Mouse (Mus musculus) thymus, adult 18-20 months (tissue): ENCODE data around the gene Cfap97d1.
A peak's percentile ranks its signal among the peaks of the same experiment; 100 is the strongest.

ENCODE experiments used
- DNase-seq, 2 experiments: peaks; one replicate each; pipeline ENCODE4 v3.0.0; 2022; ENCODE audit warnings: mixed read lengths in 2 of 2

Gene Cfap97d1

DNA sequence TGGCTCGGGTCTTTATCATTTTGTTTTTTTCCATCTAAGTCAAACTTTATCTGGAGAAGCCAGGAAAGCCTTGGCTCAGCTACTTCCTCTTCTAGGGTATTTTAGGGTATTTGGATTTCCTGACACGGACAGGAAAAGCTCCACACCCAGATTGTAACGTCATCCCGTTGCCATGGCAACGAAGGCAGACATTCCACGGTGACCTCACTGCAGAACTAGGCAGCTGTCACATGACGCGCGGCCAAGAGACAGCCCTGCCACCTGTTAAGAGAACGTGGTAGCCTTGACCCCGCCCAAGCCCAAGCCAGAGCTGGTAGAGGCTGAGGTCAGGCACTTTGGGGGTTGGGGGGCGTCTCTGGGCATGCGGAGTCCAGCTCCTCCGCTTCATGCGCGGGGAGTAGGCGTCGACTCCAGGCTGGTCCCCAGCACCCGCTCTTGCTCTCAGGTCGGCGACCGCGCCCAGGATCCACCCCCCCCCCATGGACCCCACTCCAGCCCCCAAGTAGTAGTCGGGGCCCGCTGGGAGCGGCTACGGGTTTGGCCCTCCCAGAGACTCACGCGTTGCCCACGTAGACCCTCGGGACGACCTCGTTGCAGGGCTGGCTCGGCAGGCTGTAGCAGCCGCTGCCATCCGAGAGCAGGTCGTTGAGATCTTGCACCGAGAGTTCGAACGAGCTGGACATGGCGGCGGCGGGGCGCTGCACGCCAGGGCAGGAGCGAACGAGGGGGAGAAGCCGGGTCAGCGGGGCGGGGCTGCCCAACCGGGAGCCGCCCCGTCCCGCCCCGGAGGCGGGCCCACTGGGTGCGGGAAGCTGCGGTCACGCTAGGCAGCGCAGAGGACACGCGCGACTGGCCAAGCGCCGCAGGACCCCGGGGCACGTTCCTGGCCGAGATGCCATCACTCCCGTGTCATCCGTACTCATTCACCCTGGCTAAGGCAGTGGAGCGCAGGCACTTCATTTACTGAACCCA is at the start of gene Cfap97d1:
Gene Cfap97d1, plus strand, starts transcription at position 226 of the 972 bp plus-strand sequence.
- peak; percentile 38 to 52 for DNase-seq

DNA sequence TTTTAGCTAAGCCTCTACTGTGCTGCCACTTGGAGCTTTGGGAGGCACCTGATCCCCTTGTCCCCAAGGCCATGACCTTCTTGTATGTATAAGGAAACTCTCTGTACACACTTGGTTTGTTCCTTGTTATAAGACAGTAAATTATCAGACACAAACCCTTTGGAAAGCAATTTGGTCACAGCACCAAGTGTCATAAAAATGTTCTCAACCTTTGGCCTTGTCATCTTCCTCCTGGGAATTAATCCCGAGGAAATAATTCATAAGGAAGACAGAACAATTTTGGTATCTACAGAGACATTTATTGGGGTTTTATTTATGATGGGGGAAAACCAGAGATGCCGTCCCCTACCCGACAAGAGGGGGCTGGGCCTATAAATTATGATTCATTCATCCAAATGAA is 48.3 kb upstream of the Cfap97d1 start:
- no peak for DNase-seq

DNA sequence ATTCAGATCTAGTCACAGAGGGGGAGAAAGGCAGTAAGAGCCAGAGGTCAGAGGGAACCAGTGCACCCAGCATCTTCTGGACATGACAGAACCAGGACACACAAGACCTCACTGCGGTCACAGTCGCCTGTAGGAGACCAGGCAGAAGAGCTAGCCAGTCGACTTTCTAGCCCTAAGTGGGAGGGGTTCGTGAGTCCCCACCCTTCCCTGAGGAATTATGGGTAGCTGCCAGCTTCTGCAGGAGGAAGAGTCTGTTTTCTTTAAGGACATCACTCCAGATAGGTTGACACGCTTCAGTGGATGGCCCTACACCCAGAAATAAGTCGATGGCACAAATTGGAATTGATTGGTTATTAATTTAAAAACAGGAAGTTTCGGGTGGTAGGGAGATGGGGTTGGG is 47.7 kb upstream of the Cfap97d1 start:
- DNase-seq = no peak

DNA sequence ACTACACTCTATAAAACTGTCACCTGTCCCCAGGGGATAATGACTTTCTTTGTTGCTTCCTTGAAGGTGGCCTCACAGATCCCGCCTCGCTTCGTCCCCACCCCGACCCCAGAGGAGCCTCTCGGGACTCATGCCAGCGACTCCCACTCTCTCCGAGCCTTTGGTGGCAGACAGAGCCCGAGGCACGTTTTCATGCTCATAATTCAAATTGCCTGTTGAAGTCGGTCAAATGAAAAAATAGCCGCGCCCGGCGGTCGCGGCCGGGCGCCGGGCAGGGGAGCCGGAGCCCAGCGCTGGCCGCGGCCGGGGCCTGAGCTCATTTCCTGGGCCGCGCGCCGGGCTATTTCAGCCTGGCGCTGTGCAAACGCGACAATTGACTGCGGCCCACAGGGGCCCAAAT is 47.0 kb upstream of the Cfap97d1 start:
- DNase-seq = no peak

DNA sequence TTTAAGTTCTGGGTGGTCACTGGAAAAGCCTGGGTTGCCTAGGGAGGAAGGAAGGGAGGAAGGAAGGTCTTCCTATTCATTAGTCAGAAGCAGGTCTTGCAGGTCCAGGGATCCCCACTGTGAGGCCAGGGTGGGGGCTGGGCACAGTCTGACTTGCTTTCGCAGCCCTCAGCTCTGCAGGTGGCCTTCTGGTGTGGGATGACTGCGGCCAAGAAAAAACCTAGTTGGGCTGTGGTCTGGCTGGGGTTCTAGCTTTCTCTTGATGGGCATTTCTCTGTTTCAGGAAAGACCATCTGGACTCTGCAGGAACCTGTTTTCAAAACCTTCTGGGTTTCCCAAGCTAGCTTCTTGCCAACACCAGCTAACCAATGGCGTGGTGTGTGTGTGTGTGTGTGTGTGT is 41.0 kb upstream of the Cfap97d1 start:
- DNase-seq = no peak

DNA sequence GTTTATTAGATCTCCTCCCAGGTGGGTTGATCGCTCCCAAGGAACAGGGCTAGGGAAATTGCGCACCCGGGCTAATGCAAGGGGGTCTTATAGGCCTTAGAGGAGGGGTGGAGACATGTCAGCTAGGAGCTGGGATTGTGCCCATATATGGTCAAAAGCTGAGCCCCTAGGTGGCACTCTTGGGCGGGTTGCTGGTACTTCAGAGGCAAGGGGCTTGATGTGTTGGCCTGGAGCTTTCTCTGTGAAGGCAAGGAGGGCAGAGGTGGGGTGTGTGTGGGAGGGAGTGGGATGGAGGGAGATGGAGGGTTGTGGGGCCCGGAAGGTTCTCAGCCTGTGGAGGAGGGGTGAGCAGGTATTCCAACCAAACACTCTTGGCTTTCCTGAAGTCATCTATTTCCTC is 37.6 kb upstream of the Cfap97d1 start:
- DNase-seq = no peak

DNA sequence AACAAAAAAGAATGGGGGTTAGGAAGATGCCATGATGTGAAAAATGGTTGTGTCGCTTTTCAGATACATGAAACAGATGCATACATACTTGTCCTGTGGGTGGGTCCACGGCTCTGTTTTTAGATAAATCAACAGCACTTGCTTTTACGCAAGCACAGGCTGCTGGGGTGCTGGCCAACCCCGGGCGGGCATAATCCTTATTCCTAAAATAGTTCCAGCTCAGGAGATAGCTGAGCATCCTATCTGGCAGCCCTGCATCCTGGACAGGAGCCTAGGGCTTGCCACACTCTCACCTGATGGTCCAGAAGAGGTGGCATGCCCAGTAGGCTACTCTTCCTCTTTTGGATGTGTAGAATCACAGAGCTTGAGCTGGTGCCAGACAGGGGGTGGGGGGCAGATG is 34.1 kb upstream of the Cfap97d1 start:
- DNase-seq = no peak

DNA sequence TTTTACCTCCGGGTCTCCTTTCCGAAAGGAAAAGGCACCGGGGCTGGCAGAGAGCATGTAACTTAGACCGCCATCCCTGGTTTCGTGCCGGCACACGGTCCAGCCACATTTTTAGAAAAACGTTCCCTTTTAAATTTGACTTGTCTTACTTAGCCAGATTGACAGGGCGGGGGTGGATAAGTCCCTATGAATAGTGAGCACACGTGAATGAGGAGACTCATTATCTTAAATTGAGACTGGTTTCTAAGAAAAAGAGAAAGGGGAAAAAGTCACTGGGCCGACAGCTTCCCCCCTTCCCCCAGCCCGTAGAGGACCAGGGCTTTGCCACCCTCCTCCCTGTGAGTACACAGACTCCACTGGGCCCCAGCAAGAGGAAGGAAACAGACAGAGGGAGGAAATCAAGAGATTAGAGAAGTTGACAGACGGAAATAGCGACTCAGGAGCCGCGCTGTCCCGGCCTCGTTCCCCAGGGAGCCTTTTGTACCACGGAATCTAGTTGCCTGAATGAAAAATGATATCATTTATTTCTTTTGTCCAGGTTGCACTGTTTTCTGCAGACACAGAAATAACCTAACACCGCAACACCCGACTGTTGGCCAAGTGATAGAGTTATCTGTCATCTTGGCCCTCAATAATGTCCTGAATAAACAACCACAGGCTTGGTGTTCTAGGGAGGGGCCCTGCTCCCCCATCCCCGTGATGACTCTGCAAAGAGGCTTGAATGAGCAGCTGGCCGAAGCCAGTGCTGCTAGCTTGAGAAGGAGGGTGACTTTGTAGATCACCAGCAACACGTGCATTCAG is 31.3 kb upstream of the Cfap97d1 start:
- DNase-seq = no peak

DNA sequence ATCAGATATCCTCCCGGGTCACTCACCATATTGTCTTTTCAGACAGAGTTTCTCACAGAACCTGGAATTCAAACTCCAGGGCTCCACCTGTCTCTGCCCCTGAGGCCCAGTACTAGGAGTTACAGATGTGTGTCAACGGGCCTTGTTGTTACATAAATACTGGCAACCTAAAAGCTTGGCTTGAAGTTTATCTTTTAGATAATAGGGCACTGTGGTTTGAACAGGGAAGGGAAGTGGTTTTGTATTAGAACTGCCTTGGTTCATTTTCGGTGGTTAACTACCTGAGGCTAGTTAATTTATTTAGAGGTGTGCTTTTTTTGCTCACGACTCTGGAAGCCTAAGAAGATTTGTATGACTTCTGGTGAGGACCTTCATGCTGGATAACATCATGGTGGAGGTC is 30.6 kb upstream of the Cfap97d1 start:
- no peak for DNase-seq

DNA sequence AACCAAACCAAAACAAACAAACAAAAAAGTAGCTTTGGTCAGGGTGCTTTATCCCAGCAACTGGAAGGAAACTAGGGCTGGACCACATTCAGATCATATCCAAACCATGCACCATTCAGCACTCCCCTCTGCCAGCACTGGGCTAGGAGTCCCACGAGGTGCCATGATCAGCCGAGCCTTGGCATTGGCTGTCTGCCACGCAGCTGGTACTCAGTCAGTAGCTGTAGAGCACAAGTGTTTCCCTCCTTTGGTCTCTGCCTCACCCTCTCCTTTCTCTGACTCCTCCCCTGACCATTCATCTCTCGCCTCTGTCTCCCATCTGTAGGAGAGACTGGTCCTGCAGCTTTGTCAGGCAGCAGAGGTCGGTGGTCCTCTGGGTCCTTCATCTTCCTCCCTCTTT is 26.6 kb upstream of the Cfap97d1 start:
- DNase-seq = no peak

DNA sequence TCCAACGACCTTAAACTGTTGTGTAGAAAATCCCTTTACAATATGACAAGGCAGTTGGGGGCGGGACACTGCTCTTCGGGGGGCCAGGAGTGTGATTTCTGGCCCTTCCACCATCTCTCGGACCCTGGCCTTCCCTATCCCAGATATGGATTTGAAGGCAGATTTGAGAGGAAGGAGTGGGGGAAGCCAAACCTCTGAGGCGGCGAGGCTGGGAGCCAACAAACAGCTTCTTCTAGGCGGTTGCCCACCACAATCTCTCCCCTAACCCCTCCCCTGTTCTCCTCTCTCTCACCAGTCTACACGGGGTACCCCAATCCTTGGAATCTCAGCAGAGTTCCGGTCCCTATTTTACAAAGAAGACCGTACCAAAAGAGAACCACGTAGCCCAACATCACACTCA is 21.0 kb upstream of the Cfap97d1 start:
- DNase-seq = no peak

DNA sequence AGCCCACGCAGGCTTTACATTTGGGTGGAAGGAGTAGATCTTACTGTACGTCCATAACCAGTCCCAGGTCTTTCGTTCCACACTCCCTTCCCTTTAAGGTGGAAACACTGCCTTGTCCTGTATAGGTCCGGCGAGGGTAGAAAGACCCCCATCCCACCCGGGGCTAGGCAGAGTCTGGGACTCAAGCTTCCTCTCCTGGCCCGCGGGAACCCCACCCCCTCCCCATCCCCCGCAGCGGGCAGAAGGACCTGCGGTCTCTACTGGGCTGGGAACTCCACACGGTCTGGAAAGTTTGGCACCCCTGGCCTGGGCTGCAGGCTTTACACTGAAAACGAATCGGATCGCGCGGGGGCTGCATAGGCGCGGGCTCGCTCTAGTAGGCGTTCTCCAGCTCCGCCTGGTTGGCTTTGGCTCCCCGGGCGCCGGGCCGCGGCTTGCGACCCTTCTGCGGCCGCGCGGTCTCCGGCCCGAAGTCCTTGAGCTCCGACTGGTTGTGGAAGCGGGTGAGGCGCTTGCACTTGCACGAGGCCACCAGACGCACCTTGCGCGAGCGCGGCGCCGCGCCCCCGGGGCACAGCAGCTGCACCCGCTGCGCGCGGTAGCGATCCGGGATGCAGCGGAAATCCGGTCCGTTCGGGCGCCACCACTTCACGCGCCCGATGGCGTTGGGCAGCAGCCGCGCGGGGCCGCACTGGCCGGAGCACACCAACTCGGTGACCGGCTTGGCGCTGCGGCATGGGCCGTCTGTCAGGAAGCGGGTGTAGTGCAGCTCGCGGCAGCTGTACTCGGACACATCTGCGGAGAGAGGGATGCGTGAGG is 20.4 kb upstream of the Cfap97d1 start:
- DNase-seq = no peak

DNA sequence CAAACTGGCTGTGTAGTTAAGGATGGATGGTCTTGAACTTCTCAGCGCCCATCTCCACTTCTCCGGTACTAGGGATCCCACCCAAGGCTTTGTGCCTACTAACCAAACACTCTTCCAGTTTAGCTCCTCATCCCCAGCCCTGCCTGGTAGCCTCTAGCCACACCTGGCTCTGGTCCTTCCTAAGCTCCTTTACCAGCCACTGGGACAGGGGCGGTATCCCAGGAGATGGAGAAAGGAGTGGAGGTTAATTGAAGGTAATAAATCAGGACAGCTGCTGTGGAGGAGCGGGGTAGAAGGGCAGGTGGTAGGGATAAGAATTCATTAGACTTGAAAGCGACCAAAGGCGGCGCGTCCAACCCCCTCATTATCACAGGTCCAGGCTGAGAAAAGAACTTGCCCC is 19.4 kb upstream of the Cfap97d1 start:
- DNase-seq = no peak

DNA sequence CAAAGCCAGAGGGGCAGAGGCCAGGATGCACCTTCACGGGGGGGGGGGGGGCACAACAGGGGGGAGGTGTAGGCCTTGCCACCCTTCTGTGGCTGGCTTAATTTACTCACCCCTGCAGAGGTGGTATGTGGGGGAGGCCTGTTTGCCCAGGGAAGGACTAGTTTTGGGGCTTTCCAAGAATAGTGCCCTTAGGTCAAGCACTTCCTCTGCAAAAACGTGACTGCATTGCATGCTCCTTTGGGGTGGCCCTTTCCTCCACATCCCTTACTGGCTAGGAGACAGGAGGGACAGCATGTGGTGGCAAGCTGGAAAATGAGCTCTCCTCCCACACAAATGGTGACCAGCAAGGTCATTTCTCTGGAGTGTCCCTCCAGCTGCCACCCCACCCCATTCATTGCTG is 18.5 kb upstream of the Cfap97d1 start:
- no peak for DNase-seq

DNA sequence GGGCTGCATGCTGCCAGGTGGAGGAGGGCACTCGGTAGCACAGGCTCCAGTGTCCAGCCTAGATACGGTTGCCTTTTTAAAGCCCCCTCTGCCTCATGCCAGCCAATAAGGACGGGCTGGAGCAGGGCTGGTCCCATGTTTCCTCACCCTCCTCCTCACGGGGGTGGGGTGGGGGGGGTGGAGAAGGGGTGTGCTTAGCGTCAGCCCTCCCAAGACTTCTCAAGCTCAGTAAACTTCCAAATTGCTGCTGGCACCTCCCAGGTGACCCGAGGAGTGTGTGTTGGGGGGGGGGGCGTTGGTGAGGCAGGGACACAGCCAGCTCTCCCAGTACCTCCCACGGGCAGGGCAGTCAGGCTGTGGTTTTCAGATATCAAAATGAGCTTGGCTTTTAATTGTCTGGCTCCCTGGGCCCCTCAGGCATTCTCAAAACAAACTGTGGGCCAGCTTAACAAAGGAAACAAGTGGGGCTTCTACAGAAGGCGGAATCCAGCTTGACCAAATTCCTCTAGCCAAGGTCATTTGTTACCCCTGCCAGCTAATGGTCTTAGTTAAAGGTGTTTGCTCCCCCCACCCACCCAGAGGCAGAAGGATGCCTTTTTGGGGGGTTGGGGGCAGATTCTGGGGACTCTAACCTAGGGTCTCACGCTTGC is 17.0 kb upstream of the Cfap97d1 start, which contains the start of gene Sost:
Gene Sost, minus strand, starts transcription at position 51 of the 650 bp plus-strand sequence.
- no peak for DNase-seq

DNA sequence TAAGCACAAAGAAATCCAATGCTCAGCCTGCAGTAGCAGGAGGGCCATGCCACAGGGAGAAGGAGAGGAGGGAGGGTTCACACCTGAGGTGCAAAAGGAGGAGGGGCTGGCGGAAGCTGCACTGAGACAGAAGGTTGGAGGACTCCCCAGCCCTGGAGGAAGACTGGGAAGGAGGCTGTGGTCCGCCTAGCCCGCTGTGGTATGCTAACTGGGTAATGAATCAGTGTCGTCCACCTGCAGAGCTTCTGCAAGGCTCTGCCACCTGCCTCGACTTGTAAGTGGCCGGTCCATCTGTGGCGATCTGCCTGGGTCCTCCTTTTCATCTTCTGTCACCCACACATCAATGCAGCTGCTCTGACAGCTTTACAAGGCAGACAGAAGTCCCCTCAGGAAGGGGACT is 15.8 kb upstream of the Cfap97d1 start:
- no peak for DNase-seq

DNA sequence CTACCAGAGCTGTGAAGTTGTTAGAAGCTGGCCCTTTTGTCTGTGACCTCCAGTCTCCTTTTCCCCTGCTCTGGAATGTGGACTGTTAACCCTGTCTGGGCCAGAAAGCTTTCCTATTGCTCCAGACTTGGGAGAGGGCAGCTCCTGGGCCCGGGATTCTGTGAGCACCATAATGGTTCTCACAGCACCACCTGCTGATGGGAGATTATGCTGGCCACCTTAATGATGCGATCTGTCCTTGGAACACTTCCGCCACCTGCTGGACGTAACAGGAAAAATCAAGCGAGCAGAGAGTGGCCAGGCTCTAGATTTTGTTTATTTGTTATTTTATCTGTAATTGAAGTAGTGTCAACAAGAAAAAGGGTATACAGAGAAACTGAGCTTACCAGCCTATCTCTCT is 15.3 kb upstream of the Cfap97d1 start:
- peak; percentile 10 to 20 for DNase-seq

DNA sequence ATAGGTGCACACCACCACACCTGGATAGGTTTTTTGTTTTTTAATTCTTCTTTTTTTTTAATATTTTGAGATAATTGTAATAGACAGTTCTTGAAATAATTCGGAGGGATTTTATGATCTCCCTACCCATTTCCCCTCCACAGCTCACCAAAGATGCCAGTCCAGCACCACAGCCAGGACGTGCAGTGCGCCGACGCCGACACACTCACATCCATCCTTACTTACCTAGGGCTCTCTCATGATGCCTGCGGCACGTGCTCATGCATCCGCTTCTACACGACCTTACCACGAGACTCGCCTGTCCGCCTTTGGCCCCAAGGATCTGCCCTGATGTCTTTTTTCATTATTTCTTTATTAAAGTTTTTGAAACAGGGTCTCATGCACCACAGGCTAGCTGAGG is 14.2 kb upstream of the Cfap97d1 start:
- no peak for DNase-seq

DNA sequence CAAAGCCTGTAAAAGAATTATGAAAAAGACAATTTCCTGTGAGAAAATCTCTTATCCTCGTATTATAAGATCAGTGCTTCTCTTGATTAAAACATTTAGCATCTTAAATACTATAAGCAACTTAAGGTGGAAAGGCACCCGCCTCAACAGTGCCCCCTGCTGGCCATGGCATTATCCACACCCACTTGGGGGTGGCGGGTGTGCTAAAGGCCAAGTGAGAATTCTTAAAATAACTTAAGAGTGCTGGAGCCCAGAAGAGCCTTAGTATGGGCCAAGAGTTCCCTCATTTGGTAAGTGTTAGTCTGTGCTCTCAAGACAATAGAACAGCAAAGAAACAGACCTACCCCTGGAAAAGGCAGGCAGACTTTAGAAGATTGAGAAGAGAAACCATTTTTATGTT is 12.7 kb upstream of the Cfap97d1 start:
- DNase-seq = no peak

DNA sequence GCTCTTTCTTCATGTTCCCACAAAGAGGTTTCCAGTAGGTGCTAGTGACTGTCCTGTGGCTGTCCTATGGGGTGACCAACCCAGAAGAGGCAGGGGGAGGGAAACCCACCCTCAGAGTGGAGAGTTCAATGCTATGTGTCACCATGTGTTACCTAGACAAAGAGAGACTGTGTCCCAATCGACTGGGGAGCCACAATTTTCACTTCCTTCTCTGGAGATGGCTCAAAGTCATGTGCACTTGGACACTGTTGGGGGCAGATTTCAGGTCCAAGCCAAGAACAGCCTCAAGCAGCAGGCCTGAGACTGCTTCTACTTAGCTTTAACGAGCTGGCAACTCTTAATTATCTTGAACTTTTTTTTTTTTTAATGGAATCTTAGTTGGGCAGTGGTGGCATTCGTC is 12.0 kb upstream of the Cfap97d1 start:
- DNase-seq = no peak

DNA sequence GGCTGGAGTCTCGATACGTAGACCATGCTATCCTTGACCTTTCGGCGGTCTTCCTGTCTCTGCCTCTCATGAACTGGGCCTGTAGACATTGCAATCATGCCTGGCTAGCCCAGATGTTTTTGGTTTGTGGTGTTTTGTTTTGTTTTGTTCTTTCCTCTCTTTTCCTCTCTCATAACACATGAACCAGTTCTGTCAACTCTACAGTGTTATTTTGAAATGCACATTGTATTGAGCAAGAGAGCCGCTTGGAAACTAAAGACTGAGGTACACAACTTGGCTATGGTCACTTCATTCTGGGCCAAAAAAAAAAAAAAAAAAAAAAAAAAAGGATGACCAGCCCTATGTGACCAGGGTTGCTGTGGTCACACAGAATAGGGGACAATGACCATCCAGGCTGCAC is 11.4 kb upstream of the Cfap97d1 start:
- no peak for DNase-seq

DNA sequence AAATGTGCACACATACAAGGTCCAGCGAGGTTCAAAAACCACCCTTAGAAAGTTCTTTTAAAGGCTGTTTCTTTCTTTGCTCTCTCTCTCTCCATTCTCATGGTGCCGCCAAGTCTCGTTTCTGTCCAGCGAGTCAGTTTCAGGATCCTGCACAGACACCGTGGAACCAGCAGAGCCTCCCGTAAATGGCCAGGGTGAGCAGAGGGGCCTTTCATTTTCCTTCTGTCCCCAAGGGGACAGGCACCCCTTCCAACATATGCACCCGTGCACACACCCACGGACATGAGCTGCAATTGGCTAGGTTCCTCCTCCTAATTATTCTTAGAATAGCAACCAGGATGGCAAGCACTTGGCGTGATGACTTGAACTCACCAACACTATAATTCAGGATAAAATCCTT is 10.6 kb upstream of the Cfap97d1 start:
- DNase-seq = no peak

DNA sequence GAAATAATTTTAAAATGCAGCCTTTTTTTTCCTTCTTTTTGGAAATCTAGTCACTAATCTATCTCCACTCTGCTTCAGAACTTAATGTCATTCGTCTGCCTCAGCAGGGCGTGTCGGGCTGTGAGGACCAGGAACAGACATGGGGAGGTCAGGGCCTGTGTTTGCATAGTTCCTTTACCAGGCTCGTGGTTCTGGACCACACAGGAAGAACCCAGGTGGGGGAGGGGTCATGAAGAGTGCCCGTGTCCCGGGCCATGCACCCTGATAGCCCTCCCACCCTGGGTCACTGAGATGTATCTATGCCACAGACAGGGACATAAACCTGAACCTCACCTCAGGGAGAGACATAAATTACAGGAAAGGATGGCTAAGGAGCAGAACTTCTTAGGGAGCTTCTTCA is 9.9 kb upstream of the Cfap97d1 start:
- DNase-seq = no peak
